24 mouse cellular contexts compared by ENCODE assay signal in the genomic region with DNA sequence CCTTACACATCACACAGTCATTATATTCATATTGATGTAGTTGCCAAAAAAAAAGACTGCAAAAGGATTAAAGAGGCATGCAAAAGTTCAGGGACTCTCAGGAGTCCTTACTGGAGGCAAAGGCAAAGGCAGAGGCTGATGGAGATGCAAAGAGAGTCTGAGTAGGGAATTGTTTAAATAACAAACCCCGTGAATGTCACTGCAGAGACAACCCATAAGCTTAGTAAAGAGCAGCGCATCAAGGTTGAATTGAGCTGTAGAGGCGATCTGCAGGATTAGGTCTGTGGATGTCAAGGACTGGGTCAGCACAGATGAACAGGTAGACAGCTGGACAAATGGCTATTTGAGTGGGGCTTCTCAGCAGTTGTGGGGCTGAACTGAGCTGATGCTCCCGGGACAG. TPM values are rescaled to one million over a fixed set of nuclear protein-coding genes. Genes with fewer than 3 reads are reported as not detected.
DNase-seq lines count a peak whose midpoint lies in the region; ATAC-seq lines count a peak whose summit lies in the region.
"Had no signal": no experiment of that assay in that cellular context is flagged by ENCODE, and none has a peak within 500 bp of the region (broad histone marks: within the 10 kb centered on the region; RNA-seq: fewer than 3 reads in every experiment).

No protein-coding gene starts in this region.

- ATAC-seq in hindbrain, embryonic 16.5 days, result no peak
- no peak for ATAC-seq in midbrain, embryonic 11.5 days (ENCODE audit: low FRiP score)
- ATAC-seq: activated CD4-positive, CD25-positive, alpha-beta regulatory T cell, adult 4 months; CD4-positive, CD25-positive, alpha-beta regulatory T cell, adult 4 months; forebrain, embryonic 14.5 days; forebrain, embryonic 16.5 days; Patski had no signal

- H3K9me3 ChIP-seq in hindbrain, embryonic 16.5 days (ENCODE audit: control insufficient read depth, low read length), result no peaks in the 10 kb centered on the region
- no peaks in the 10 kb centered on the region for H3K9me3 ChIP-seq in midbrain, embryonic 11.5 days (ENCODE audit: control insufficient read depth, low read length)
- H3K9me3 ChIP-seq: embryonic facial prominence, embryonic 10.5 days; embryonic facial prominence, embryonic 12.5 days; forebrain, embryonic 12.5 days; G1E had no signal

- intact Hi-C loops in heart, postnatal 25 days (cut with DNase I), result no loop called here

- no peaks in the 10 kb centered on the region for H3K4me1 ChIP-seq in hindbrain, embryonic 16.5 days (ENCODE audit: control insufficient read depth, insufficient read depth, low read depth, low read length)
- no peaks in the 10 kb centered on the region for H3K4me1 ChIP-seq in midbrain, embryonic 11.5 days (ENCODE audit: control insufficient read depth, insufficient read depth, low read length)
- H3K4me1 ChIP-seq: embryonic facial prominence, embryonic 10.5 days; embryonic facial prominence, embryonic 12.5 days; forebrain, embryonic 12.5 days had no signal

- no peak overlapping the region for H3K9ac ChIP-seq in hindbrain, embryonic 16.5 days (ENCODE audit: low read depth, low read length)
- no peak overlapping the region for H3K9ac ChIP-seq in midbrain, embryonic 11.5 days (ENCODE audit: low read length)
- H3K9ac ChIP-seq: embryonic facial prominence, embryonic 12.5 days; forebrain, embryonic 12.5 days had no signal

- peak; percentile 24 for DNase-seq in heart, adult 11 months
- no peak for DNase-seq in heart, postnatal 25 days (ENCODE audit: low spot score)
- DNase-seq in R1 (ENCODE audit: low read depth, low spot score), result peak; percentile 45
- DNase-seq in midbrain, embryonic 11.5 days (ENCODE audit: low spot score, missing footprints), result no peak
- DNase-seq: adrenal gland, adult 8-10 months; adrenal gland, postnatal 14 days; adrenal gland, postnatal 36 days; B cell, adult 2 months; cerebellum, adult 11-12 months; cerebellum, adult 2 months; cerebellum, adult 9-10 months; cerebellum, postnatal 10 days; cerebellum, postnatal 25 days had no signal

- 83% methylated on average over 4 of the region's 4 CpGs for WGBS in hindbrain, embryonic 16.5 days
- WGBS in midbrain, embryonic 11.5 days, result 78% methylated on average over 4 of the region's 4 CpGs

- no peak overlapping the region for H3K27ac ChIP-seq in hindbrain, embryonic 16.5 days (ENCODE audit: low read depth, low read length)
- no peak overlapping the region for H3K27ac ChIP-seq in midbrain, embryonic 11.5 days (ENCODE audit: low read depth, low read length)
- H3K27ac ChIP-seq: embryonic facial prominence, embryonic 10.5 days; embryonic facial prominence, embryonic 12.5 days; forebrain, embryonic 12.5 days had no signal

- H3K36me3 ChIP-seq in hindbrain, embryonic 16.5 days (ENCODE audit: control insufficient read depth, insufficient read depth, low read length), result no peaks in the 10 kb centered on the region
- H3K36me3 ChIP-seq in midbrain, embryonic 11.5 days (ENCODE audit: control insufficient read depth, insufficient read depth, low read length), result no peaks in the 10 kb centered on the region
- H3K36me3 ChIP-seq: embryonic facial prominence, embryonic 10.5 days; embryonic facial prominence, embryonic 12.5 days; forebrain, embryonic 12.5 days; G1E had no signal

- H3K4me2 ChIP-seq in hindbrain, embryonic 16.5 days (ENCODE audit: low read length), result no peak overlapping the region
- H3K4me2 ChIP-seq in midbrain, embryonic 11.5 days, result no peak overlapping the region
- H3K4me2 ChIP-seq: embryonic facial prominence, embryonic 12.5 days; forebrain, embryonic 12.5 days had no signal

- no peaks in the 10 kb centered on the region for H3K27me3 ChIP-seq in hindbrain, embryonic 16.5 days (replicated peaks; ENCODE audit: control insufficient read depth, insufficient read depth, low read length)
- no peaks in the 10 kb centered on the region for H3K27me3 ChIP-seq in midbrain, embryonic 11.5 days (ENCODE audit: control insufficient read depth, insufficient read depth, low read length)
- H3K27me3 ChIP-seq: CH12.LX; embryonic facial prominence, embryonic 12.5 days; forebrain, embryonic 12.5 days; Patski had no signal

- no peak overlapping the region for H3K4me3 ChIP-seq in hindbrain, embryonic 16.5 days (ENCODE audit: low read length)
- no peak overlapping the region for H3K4me3 ChIP-seq in midbrain, embryonic 11.5 days (ENCODE audit: low read depth, low read length)
- H3K4me3 ChIP-seq: embryonic facial prominence, embryonic 10.5 days; embryonic facial prominence, embryonic 12.5 days; forebrain, embryonic 12.5 days had no signal

RNA-seq across cellular contexts. Expression of a gene that starts 27.9 kb away (rescaled TPM):
- total RNA-seq in heart, postnatal 25 days (2021), result 1 to 10 TPM; 1.2 to 1.6 TPM
- polyA plus RNA-seq in hindbrain, embryonic 16.5 days (2015; fragmentation: Nextera tagmentation; extraction: Ambion mirVana), result 12.4 and 12.8 TPM in 2 replicates
- 4.8 and 5.8 TPM in 2 replicates for polyA plus RNA-seq in midbrain, embryonic 11.5 days (2014; fragmentation: Nextera tagmentation; extraction: Ambion mirVana)
- total RNA-seq: CH12.LX, G1E had no signal
- polyA plus RNA-seq: activated CD4-positive, CD25-positive, alpha-beta regulatory T cell, adult 4 months; CD4-positive, CD25-positive, alpha-beta regulatory T cell, adult 4 months; G1E had no signal

Comparison
In these comparisons a context has a peak if more than half of its experiments do, and no peak if none do; other contexts are left out.
1. DNase-seq: peak in heart, adult 11 months (single experiment) and R1 (single experiment); none in heart, postnatal 25 days (single experiment) and midbrain, embryonic 11.5 days (single experiment).